Mouse (Mus musculus) embryo, embryonic 9.5 days (tissue): ENCODE measurements around the gene Atp1b4.
A peak's percentile ranks its signal among the peaks of the same experiment; 100 is the strongest.
"Not testable (repeated sequence)": the region's sequence is repeated elsewhere in the genome, so short reads cannot be mapped to it uniquely, and the experiment has no call there.

Source experiments
- DNase-seq: peaks from one replicate; pipeline ENCODE4 v3.0.0-alpha.2; 2017; ENCODE audit errors: extremely low spot score

Gene Atp1b4

DNA sequence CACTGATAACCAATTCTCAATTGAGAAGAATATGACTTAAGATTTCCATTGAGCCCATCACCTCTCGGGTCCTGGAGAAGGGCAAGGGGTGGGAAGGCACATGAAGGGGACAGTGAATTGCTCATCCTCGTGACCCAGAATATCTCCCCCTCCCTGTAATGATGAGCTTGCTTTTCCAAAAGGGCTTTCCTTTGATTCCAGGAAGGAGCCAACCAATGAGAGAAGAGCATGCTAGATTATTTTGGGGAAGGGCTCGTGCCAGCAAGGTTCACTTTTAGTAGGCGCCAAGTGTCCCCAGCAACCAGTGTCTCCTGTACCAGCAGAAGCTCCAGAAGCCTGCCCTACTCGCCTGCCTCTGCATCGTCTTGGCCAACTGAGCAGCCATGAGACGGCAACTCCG is at the start of gene Atp1b4:
Gene Atp1b4, plus strand, starts transcription at position 301 of the 400 bp plus-strand sequence.
- no peak for DNase-seq

GRCm38 (mm10) chrX:38308597-38308996 is 7.4 kb upstream of the Atp1b4 start:
- DNase-seq = no peak

- DNase-seq = no peak
Measured at GRCm38 (mm10) chrX:38311054-38311453, 4.9 kb upstream of the Atp1b4 start.

DNA sequence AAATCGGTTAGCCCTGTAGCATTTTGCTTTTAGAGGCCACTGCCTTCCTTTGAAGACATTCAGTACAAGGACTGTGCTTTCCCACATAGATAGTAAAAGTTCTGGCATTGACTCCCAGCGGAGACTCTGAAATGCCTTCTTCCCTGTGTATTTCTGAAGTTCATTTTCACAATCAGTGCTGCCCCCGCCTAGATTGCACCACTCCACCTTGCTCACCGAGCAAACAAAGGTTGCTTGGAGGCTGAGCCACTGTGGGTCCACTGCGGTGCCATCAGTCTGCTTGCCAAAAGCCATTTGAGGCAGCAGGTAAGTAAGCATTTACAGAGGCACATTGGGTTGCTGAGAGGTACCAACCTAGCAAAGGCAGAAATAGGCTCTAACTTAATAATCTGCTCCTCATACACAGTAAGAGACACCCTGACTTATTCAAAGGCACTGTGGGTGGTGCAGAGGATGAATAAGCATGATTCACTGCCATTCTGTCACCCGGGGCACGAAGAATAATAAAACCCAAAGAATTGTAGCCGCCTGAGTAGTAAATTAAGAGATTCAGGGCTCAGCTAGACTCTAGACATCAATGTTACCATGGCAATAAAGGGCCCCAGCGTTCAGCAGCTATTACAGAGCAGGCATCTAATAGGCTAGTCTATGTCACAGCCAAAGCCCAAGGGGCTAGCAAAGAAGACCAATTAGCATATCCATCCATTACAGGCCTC is 2.9 kb upstream of the Atp1b4 start:
- peak; percentile 1 for DNase-seq

- no peak for DNase-seq
Measured at GRCm38 (mm10) chrX:38313626-38314210, 2.3 kb upstream of the Atp1b4 start.

DNA sequence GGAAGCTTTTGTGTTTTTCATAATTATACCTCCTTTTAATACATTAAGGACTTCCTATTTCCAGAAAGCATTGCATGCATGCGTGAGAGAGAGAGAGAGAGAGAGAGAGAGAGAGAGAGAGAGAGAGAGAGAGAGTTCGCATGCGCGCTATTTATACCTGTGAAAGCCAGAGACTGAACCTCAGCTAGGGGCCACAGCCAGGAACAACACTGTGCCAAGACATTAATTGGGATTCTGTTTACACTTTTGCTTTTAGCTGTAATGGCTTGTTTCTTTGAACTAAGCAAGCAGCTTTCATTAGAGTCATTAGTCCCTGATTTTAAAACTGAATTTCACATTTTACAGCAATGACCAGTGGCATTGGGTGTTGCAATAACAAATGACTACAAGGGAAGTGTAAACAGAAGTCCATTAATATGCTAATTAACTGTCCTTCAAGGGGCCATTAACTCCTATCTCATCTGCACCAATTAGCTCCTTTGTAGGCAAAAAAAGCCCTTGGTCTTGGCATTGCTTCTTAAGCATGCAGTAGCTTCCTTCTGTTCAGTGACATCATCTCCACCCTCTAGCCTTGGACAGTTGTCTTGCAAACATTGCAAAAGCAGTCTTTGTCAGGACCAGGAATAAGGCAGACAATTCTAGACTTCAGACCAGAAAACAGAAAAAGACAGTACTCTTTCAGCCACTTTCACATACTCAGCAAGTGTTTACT is 14.9 kb downstream of the Atp1b4 start:
- DNase-seq = no peak

GRCm38 (mm10) chrX:38334329-38335279 is 18.6 kb downstream of the Atp1b4 start:
- DNase-seq = no peak

- no peak for DNase-seq
Measured at GRCm38 (mm10) chrX:38362016-38362415, 46.0 kb downstream of the Atp1b4 start.

DNA sequence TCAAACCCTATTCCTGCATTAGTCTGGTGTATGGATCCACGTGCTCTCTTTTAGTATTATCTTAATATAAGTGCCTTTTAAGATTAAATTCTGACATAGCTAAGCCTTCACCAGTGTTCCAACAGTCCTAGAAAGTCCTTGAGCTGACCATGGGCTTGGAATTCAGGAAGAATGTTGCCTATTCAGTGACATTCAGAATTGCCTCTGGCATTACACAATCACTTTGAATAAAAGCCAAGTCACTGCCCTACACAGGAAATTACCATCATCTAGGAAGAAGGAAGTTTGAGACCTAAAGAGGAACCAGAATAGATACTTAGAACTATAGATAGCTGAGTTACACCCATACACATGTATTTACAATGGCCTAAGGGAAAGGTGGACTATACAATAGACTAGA is 48.6 kb downstream of the Atp1b4 start:
- not testable (repeated sequence) for DNase-seq

GRCm38 (mm10) chrX:38373169-38373568 is 57.2 kb downstream of the Atp1b4 start:
- not testable (repeated sequence) for DNase-seq
